In the genomic region with DNA sequence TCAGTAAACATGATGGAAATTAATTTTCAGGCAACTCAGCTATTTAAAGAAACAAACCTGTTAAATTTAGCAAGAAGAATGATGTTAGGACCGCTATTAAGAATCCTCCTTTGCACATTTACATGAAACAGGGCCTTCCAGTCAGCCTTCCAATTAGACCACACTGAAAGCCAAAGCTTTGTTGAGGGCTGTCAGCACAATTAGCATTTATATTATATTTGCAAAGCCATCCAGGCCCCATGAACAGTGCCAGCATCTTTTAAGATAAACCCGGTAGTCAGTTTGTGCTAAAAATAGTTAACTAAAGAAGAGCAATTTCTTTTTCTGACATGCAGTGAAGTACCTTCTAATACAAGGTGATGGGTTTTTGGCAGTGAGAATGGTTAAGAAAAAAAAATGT, we compare ENCODE assay signal across 21 mouse cellular contexts.
DNase-seq lines count a peak whose midpoint lies in the region; ATAC-seq and TF ChIP-seq lines count a peak whose summit lies in the region.
"Had no signal": no experiment of that assay in that cellular context is flagged by ENCODE, and none has a peak within 500 bp of the region (broad histone marks: within the 10 kb centered on the region; RNA-seq: fewer than 3 reads in every experiment).

No protein-coding gene starts in this region.

- H3K4me3 ChIP-seq in hindbrain, postnatal 0 days (ENCODE audit: low read length) = no peak overlapping the region
- H3K4me3 ChIP-seq in hindbrain, embryonic 16.5 days (ENCODE audit: low read length) = no peak overlapping the region
- H3K4me3 ChIP-seq in midbrain, embryonic 12.5 days = no peak overlapping the region
- H3K4me3 ChIP-seq: hindbrain, embryonic 10.5 days; kidney, embryonic 15.5 days; limb, embryonic 13.5 days; liver, embryonic 12.5 days had no signal

- H3K27me3 ChIP-seq in hindbrain, postnatal 0 days (ENCODE audit: insufficient read depth, low read length) = no peaks in the 10 kb centered on the region
- no peaks in the 10 kb centered on the region for H3K27me3 ChIP-seq in hindbrain, embryonic 16.5 days (replicated peaks; ENCODE audit: control insufficient read depth, insufficient read depth, low read length)
- no peaks in the 10 kb centered on the region for H3K27me3 ChIP-seq in midbrain, embryonic 12.5 days
- H3K27me3 ChIP-seq: kidney, embryonic 15.5 days; limb, embryonic 13.5 days; liver, embryonic 12.5 days had no signal

- H3K9me3 ChIP-seq in hindbrain, postnatal 0 days (ENCODE audit: low read length) = no peaks in the 10 kb centered on the region
- no peaks in the 10 kb centered on the region for H3K9me3 ChIP-seq in hindbrain, embryonic 16.5 days (ENCODE audit: control insufficient read depth, low read length)
- no peaks in the 10 kb centered on the region for H3K9me3 ChIP-seq in midbrain, embryonic 12.5 days
- H3K9me3 ChIP-seq: hindbrain, embryonic 10.5 days; kidney, embryonic 15.5 days; limb, embryonic 13.5 days; liver, embryonic 12.5 days had no signal

- no peaks in the 10 kb centered on the region for H3K36me3 ChIP-seq in hindbrain, postnatal 0 days (ENCODE audit: insufficient read depth, low read length)
- H3K36me3 ChIP-seq in hindbrain, embryonic 16.5 days (ENCODE audit: control insufficient read depth, insufficient read depth, low read length) = no peaks in the 10 kb centered on the region
- no peaks in the 10 kb centered on the region for H3K36me3 ChIP-seq in midbrain, embryonic 12.5 days
- H3K36me3 ChIP-seq: hindbrain, embryonic 10.5 days; kidney, embryonic 15.5 days; limb, embryonic 13.5 days; liver, embryonic 12.5 days had no signal

- 38% methylated on average over 2 of the region's 2 CpGs for WGBS in hindbrain, postnatal 0 days
- 39% methylated on average over 2 of the region's 2 CpGs for WGBS in hindbrain, embryonic 16.5 days
- 55% methylated on average over 2 of the region's 2 CpGs for WGBS in midbrain, embryonic 12.5 days

- H3K9ac ChIP-seq in hindbrain, postnatal 0 days (replicated peaks; ENCODE audit: low read length) = no peak overlapping the region
- no peak overlapping the region for H3K9ac ChIP-seq in hindbrain, embryonic 16.5 days (ENCODE audit: low read depth, low read length)
- no peak overlapping the region for H3K9ac ChIP-seq in midbrain, embryonic 12.5 days (replicated peaks)
- H3K9ac ChIP-seq: kidney, embryonic 15.5 days; limb, embryonic 13.5 days; liver, embryonic 12.5 days had no signal

- no peak overlapping the region for H3K4me2 ChIP-seq in hindbrain, postnatal 0 days (ENCODE audit: low read depth, low read length)
- no peak overlapping the region for H3K4me2 ChIP-seq in hindbrain, embryonic 16.5 days (ENCODE audit: low read length)
- no peak overlapping the region for H3K4me2 ChIP-seq in midbrain, embryonic 12.5 days (replicated peaks)
- H3K4me2 ChIP-seq: kidney, embryonic 15.5 days; limb, embryonic 13.5 days; liver, embryonic 12.5 days had no signal

- no peaks in the 10 kb centered on the region for H3K4me1 ChIP-seq in hindbrain, postnatal 0 days (ENCODE audit: insufficient read depth, low read length)
- no peaks in the 10 kb centered on the region for H3K4me1 ChIP-seq in hindbrain, embryonic 16.5 days (ENCODE audit: control insufficient read depth, insufficient read depth, low read depth, low read length)
- H3K4me1 ChIP-seq in midbrain, embryonic 12.5 days = 0 out of 2 replicates have a peak, but pooled peaks cover 2% of the 10 kb centered on the region
- H3K4me1 ChIP-seq: hindbrain, embryonic 10.5 days; kidney, embryonic 15.5 days; limb, embryonic 13.5 days; liver, embryonic 12.5 days had no signal

- peak; percentile 5 to 9 for DNase-seq in cerebellum, postnatal 10 days
- no peak for DNase-seq in cerebellum, adult 11-12 months
- DNase-seq in hindbrain, postnatal 0 days (ENCODE audit: low spot score) = peak; percentile 17
- peak; percentile 69 for DNase-seq in retina, embryonic 14.5 days (ENCODE audit: low spot score)
- DNase-seq in adrenal gland, postnatal 36 days = no peak
- DNase-seq in frontal cortex, postnatal 25 days (ENCODE audit: low spot score in 2 of 2) = no peak
- DNase-seq: cerebellum, adult 2 months; cerebellum, postnatal 36 days; embryo, embryonic 11 days; gastrocnemius, postnatal 14 days; kidney, adult 11 months; kidney, postnatal 36 days; lung, adult 18-20 months; lung, postnatal 14 days; thymus, postnatal 36 days had no signal

- no peak for ATAC-seq in hindbrain, postnatal 0 days
- no peak for ATAC-seq in hindbrain, embryonic 16.5 days
- ATAC-seq in midbrain, embryonic 12.5 days (ENCODE audit: low FRiP score, low read depth) = peak; percentile 58; the same call in 1 of the 2 replicates
- ATAC-seq: liver, embryonic 12.5 days had no signal

- H3K27ac ChIP-seq in hindbrain, postnatal 0 days = no peak overlapping the region
- H3K27ac ChIP-seq in hindbrain, embryonic 16.5 days (ENCODE audit: low read depth, low read length) = no peak overlapping the region
- H3K27ac ChIP-seq in midbrain, embryonic 12.5 days (replicated peaks) = no peak overlapping the region
- H3K27ac ChIP-seq: hindbrain, embryonic 10.5 days; kidney, embryonic 15.5 days; limb, embryonic 13.5 days; liver, embryonic 12.5 days had no signal

- TF ChIP-seq CTCF in hindbrain, postnatal 0 days (IDR thresholded peaks at IDR 0.05; ENCODE audit: low read depth) = no peak

Comparison
In these comparisons a context has a peak if more than half of its experiments do, and no peak if none do; other contexts are left out.
1. DNase-seq: peak in cerebellum, postnatal 10 days (2 of 2), hindbrain, postnatal 0 days (single experiment) and retina, embryonic 14.5 days (single experiment); none in cerebellum, adult 11-12 months (single experiment), adrenal gland, postnatal 36 days (0 of 2) and frontal cortex, postnatal 25 days (0 of 2).